Mouse (Mus musculus) hindbrain, embryonic 11.5 days (tissue): ENCODE data around the gene Cdk4. TPM values are rescaled to one million over a fixed set of nuclear protein-coding genes. Genes with fewer than 3 reads are reported as not detected.

Experiments
- ATAC-seq: fragments of 200-750 bp; cut with Nextera tagmentation; 2 replicates; pipeline ENCODE4 v1.8.0; 2017; ENCODE audit warnings: mild to moderate bottlenecking, moderate TSS enrichment, moderate library complexity; ENCODE audit not compliant: low FRiP score
- DNase-seq: peaks from one replicate; pipeline ENCODE4 v3.0.0-alpha.2; 2015; ENCODE audit warnings: low spot score
- H3K27ac ChIP-seq: fragments of 300-500 bp; sonication (generic); 2 replicates; pipeline ENCODE4 v1.5.1; 2014; ENCODE audit warnings: mild to moderate bottlenecking, low read depth, low read length
- H3K27me3 ChIP-seq: fragments of 300-500 bp; sonication (generic); 2 replicates; pipeline ENCODE4 v1.6.1; 2014; ENCODE audit warnings: mild to moderate bottlenecking, low read length, moderate library complexity, mixed read lengths; ENCODE audit not compliant: control insufficient read depth, insufficient read depth
- H3K36me3 ChIP-seq: fragments of 300-500 bp; sonication (generic); 2 replicates; pipeline ENCODE4 v1.6.1; 2014; ENCODE audit warnings: mild to moderate bottlenecking, low read length, moderate library complexity, mixed read lengths; ENCODE audit not compliant: control insufficient read depth, insufficient read depth
- H3K4me1 ChIP-seq: fragments of 300-500 bp; sonication (generic); replicated peaks from 2 replicates; pipeline ENCODE4 v1.6.1; 2014; ENCODE audit warnings: low read length, mixed read lengths; ENCODE audit not compliant: control insufficient read depth, insufficient read depth
- H3K4me2 ChIP-seq: fragments of 300-500 bp; sonication (generic); replicated peaks from 2 replicates; pipeline ENCODE4 v1.6.1; 2014; ENCODE audit warnings: mild to moderate bottlenecking, low read depth, low read length
- H3K4me3 ChIP-seq: fragments of 300-500 bp; sonication (generic); 2 replicates; pipeline ENCODE4 v1.5.1; 2014; ENCODE audit warnings: low read depth, low read length
- H3K9ac ChIP-seq: fragments of 300-500 bp; sonication (generic); 2 replicates; pipeline ENCODE4 v1.6.1; 2014; ENCODE audit warnings: low read depth, low read length
- H3K9me3 ChIP-seq: fragments of 300-500 bp; sonication (generic); 2 replicates; pipeline ENCODE4 v1.6.1; 2016; ENCODE audit warnings: low read length; ENCODE audit not compliant: control insufficient read depth
- WGBS: fragments of 180-500 bp; shearing (Covaris S2); extraction: QIAGEN DNeasy Blood & Tissue Kit; methylation state at CpG from one replicate; pipeline ENCODE4 v1.1.7; 2014; 5-methylcytosine and 5-hydroxymethylcytosine counted together
- polyA plus RNA-seq: library from polyadenylated mRNA; unstranded; fragments of >200 nt; fragmentation: Nextera tagmentation; extraction: Ambion mirVana; gene quantifications from 2 replicates; pipeline ENCODE4 v1.2.1, GENCODE M21; 2014

Gene Cdk4
- polyA plus RNA-seq, 1 experiment from 2014 or later = 2,639 TPM

- Histone ChIP-seq H3K4me1 (peaks cover 21% of the 10 kb centered on the region), H3K27me3 (peaks cover 44% of the 10 kb centered on the region), H3K27ac (no peak overlapping the region), H3K9ac (peak overlapping the region; percentile 9; the same call in 1 of the 2 replicates), H3K4me2 (peak overlapping the region; percentile 100), H3K4me3 (no peak overlapping the region; the same call in 1 of the 2 replicates), H3K36me3 (no peaks in the 10 kb centered on the region), H3K9me3 (no peaks in the 10 kb centered on the region)
- DNase-seq (peak; percentile 63), ATAC-seq (no peak)
- 29% methylated on average over 8 of the region's 8 CpGs for WGBS
Measured at GRCm38 (mm10) chr10:127081996-127082620, 18.8 kb downstream of the Cdk4 start.

GRCm38 (mm10) chr10:127083292-127083914, 20.1 kb downstream of the Cdk4 start:
- DNase-seq = no peak
- H3K9ac ChIP-seq = no peak overlapping the region
- H3K4me1 ChIP-seq = peaks cover 18% of the 10 kb centered on the region
- H3K27me3 ChIP-seq = peaks cover 41% of the 10 kb centered on the region
- no peak overlapping the region for H3K4me2 ChIP-seq
- ATAC-seq = no peak
- no peak overlapping the region for H3K27ac ChIP-seq
- 38% methylated on average over 8 of the region's 8 CpGs for WGBS
- no peaks in the 10 kb centered on the region for H3K36me3 ChIP-seq
- H3K9me3 ChIP-seq = no peaks in the 10 kb centered on the region
- H3K4me3 ChIP-seq = no peak overlapping the region

- Histone ChIP-seq H3K4me3 (no peak overlapping the region), H3K36me3 (no peaks in the 10 kb centered on the region), H3K4me1 (peaks cover 18% of the 10 kb centered on the region), H3K27ac (no peak overlapping the region), H3K9ac (no peak overlapping the region), H3K27me3 (peaks cover 42% of the 10 kb centered on the region), H3K4me2 (no peak overlapping the region), H3K9me3 (no peaks in the 10 kb centered on the region)
- no peak for ATAC-seq
- DNase-seq = no peak
- 60% methylated on average over 5 of the region's 5 CpGs for whole genome bisulfite sequencing
Measured at GRCm38 (mm10) chr10:127083915-127084306, 20.6 kb downstream of the Cdk4 start.

GRCm38 (mm10) chr10:127085052-127085451, 21.7 kb downstream of the Cdk4 start:
- ATAC-seq = no peak
- no peaks in the 10 kb centered on the region for H3K36me3 ChIP-seq
- no peak for DNase-seq
- H3K27me3 ChIP-seq = peaks cover 42% of the 10 kb centered on the region
- peaks cover 12% of the 10 kb centered on the region for H3K4me1 ChIP-seq
- no peak overlapping the region for H3K9ac ChIP-seq
- WGBS = 86% methylated on average over 9 of the region's 9 CpGs
- no peak overlapping the region for H3K4me3 ChIP-seq
- H3K27ac ChIP-seq = no peak overlapping the region
- H3K9me3 ChIP-seq = no peaks in the 10 kb centered on the region
- H3K4me2 ChIP-seq = no peak overlapping the region

GRCm38 (mm10) chr10:127085633-127086032, 22.3 kb downstream of the Cdk4 start:
- Histone ChIP-seq H3K27ac (no peak overlapping the region), H3K27me3 (peaks cover 42% of the 10 kb centered on the region), H3K9ac (no peak overlapping the region), H3K4me1 (peaks cover 6% of the 10 kb centered on the region), H3K4me3 (no peak overlapping the region), H3K36me3 (no peaks in the 10 kb centered on the region), H3K9me3 (no peaks in the 10 kb centered on the region), H3K4me2 (no peak overlapping the region)
- WGBS = 76% methylated on average over 6 of the region's 6 CpGs
- ATAC-seq (no peak), DNase-seq (no peak)

GRCm38 (mm10) chr10:127090560-127091411, 27.5 kb downstream of the Cdk4 start:
- DNase-seq = peak; percentile 51
- H3K4me2 ChIP-seq = no peak overlapping the region; the same call in 1 of the 2 replicates
- H3K27ac ChIP-seq = no peak overlapping the region
- no peaks in the 10 kb centered on the region for H3K36me3 ChIP-seq
- no peak overlapping the region for H3K9ac ChIP-seq
- no peak overlapping the region for H3K4me3 ChIP-seq
- 7% methylated on average over 57 of the region's 57 CpGs for WGBS
- H3K9me3 ChIP-seq = no peaks in the 10 kb centered on the region
- peaks cover 48% of the 10 kb centered on the region for H3K27me3 ChIP-seq
- ATAC-seq = no peak
- H3K4me1 ChIP-seq = 0 out of 2 replicates have a peak, but pooled peaks cover 3% of the 10 kb centered on the region

GRCm38 (mm10) chr10:127091507-127092396, 28.4 kb downstream of the Cdk4 start:
- H3K4me3 ChIP-seq = peak overlapping the region; percentile 17; the same call in 1 of the 2 replicates
- H3K27me3 ChIP-seq = peaks cover 48% of the 10 kb centered on the region
- DNase-seq (peak; percentile 28), ATAC-seq (peak; percentile 25; the same call in 1 of the 2 replicates)
- H3K9me3 ChIP-seq = no peaks in the 10 kb centered on the region
- H3K36me3 ChIP-seq = no peaks in the 10 kb centered on the region
- H3K27ac ChIP-seq = no peak overlapping the region
- 6% methylated on average over 47 of the region's 51 CpGs for WGBS
- H3K4me1 ChIP-seq = 0 out of 2 replicates have a peak, but pooled peaks cover 3% of the 10 kb centered on the region
- peak overlapping the region; percentile 27; the same call in 1 of the 2 replicates for H3K9ac ChIP-seq
- no peak overlapping the region; the same call in 1 of the 2 replicates for H3K4me2 ChIP-seq

GRCm38 (mm10) chr10:127092742-127093141, 29.4 kb downstream of the Cdk4 start:
- no peak overlapping the region for H3K4me3 ChIP-seq
- no peak for ATAC-seq
- no peaks in the 10 kb centered on the region for H3K9me3 ChIP-seq
- no peaks in the 10 kb centered on the region for H3K36me3 ChIP-seq
- WGBS = 52% methylated on average over 4 of the region's 4 CpGs
- DNase-seq = no peak
- H3K4me1 ChIP-seq = 0 out of 2 replicates have a peak, but pooled peaks cover 3% of the 10 kb centered on the region
- peaks cover 45% of the 10 kb centered on the region for H3K27me3 ChIP-seq
- no peak overlapping the region for H3K9ac ChIP-seq
- no peak overlapping the region for H3K27ac ChIP-seq
- no peak overlapping the region for H3K4me2 ChIP-seq
